Mouse (Mus musculus): Measurements from ENCODE around the gene Fance.

- TF ChIP-seq POLR2A (IDR thresholded peaks at IDR 0.05; ENCODE audit: low read depth, low read length) (no peak), CTCF (IDR thresholded peaks at IDR 0.05; ENCODE audit: borderline replicate concordance, insufficient read depth, low read length) (no peak)
Measured at GRCm38 (mm10) chr17:28365122-28365521, 51.8 kb downstream of the Fance start, which contains the start of gene Tulp1.

Measured in embryonic fibroblast, embryonic 13.5 days (primary cell).